Mouse (Mus musculus): ENCODE measurements around the gene Sec62. TPM values are rescaled to one million over a fixed set of nuclear protein-coding genes. Genes with fewer than 3 reads are reported as not detected.

Gene Sec62
- total and polyA plus RNA-seq, 2 experiments from 2014 or later: 66.7 to 92.8 TPM

DNA sequence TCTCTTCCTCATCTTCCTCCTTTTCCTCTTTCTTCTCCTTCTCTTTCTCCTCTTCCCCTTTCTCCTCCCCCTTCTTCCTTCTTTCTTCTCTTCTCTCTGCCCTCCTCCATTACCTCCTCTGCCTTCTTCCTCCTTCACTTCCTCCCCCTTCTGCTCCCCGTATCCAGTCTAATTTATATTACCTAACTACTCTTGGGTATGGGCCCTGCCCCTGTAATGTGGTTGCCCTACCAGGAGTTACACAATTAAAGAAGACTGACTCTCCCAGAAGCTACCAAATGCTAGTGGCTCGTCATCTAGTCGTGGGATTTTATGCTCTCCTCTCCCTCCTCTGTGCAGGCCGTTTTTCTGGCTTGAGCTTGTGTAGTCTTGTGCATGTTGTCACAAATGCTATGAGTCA, 68.0 kb downstream of the Sec62 start:
- no peaks in the 10 kb centered on the region for H3K27me3 ChIP-seq (ENCODE audit: insufficient read depth, low read length)
- ATAC-seq (no peak), DNase-seq (no peak)
- no peaks in the 10 kb centered on the region for H3K9me3 ChIP-seq (ENCODE audit: low read length)
- H3K4me3 ChIP-seq (ENCODE audit: low read depth, low read length): no peak overlapping the region
- WGBS: 87% methylated on average over 4 of the region's 4 CpGs
- no peak overlapping the region for H3K9ac ChIP-seq
- no peaks in the 10 kb centered on the region for H3K36me3 ChIP-seq (ENCODE audit: insufficient read depth)
- no peak overlapping the region for H3K4me2 ChIP-seq (ENCODE audit: low read depth)
- TF ChIP-seq CTCF (IDR thresholded peaks at IDR 0.05; ENCODE audit: low read depth): no peak
- no peak overlapping the region for H3K27ac ChIP-seq (ENCODE audit: low read depth, low read length)
- H3K4me1 ChIP-seq (ENCODE audit: insufficient read depth): no peaks in the 10 kb centered on the region

GRCm38 (mm10) chr3:30863712-30864435, 71.2 kb downstream of the Sec62 start:
- no peak for TF ChIP-seq CTCF (IDR thresholded peaks at IDR 0.05; ENCODE audit: low read depth)
- ATAC-seq: no peak
- no peak overlapping the region for H3K27ac ChIP-seq (ENCODE audit: low read depth, low read length)
- no peaks in the 10 kb centered on the region for H3K4me1 ChIP-seq (ENCODE audit: insufficient read depth)
- H3K4me2 ChIP-seq (ENCODE audit: low read depth): no peak overlapping the region
- no peak overlapping the region for H3K9ac ChIP-seq
- no peaks in the 10 kb centered on the region for H3K9me3 ChIP-seq (ENCODE audit: low read length)
- DNase-seq: no peak
- WGBS: 78% methylated on average over 5 of the region's 5 CpGs
- no peaks in the 10 kb centered on the region for H3K27me3 ChIP-seq (ENCODE audit: insufficient read depth, low read length)
- no peaks in the 10 kb centered on the region for H3K36me3 ChIP-seq (ENCODE audit: insufficient read depth)
- H3K4me3 ChIP-seq (ENCODE audit: low read depth, low read length): no peak overlapping the region

GRCm38 (mm10) chr3:30864640-30865039, 72.0 kb downstream of the Sec62 start:
- 80% methylated on average over 1 of the region's 1 CpGs for WGBS
- ATAC-seq: no peak
- DNase-seq: no peak
- Histone ChIP-seq H3K27ac (ENCODE audit: low read depth, low read length) (no peak overlapping the region), H3K9me3 (ENCODE audit: low read length) (no peaks in the 10 kb centered on the region), H3K4me1 (ENCODE audit: insufficient read depth) (no peaks in the 10 kb centered on the region), H3K4me2 (ENCODE audit: low read depth) (no peak overlapping the region), H3K9ac (no peak overlapping the region), H3K27me3 (ENCODE audit: insufficient read depth, low read length) (no peaks in the 10 kb centered on the region), H3K4me3 (ENCODE audit: low read depth, low read length) (no peak overlapping the region), H3K36me3 (ENCODE audit: insufficient read depth) (no peaks in the 10 kb centered on the region)
- no peak for TF ChIP-seq CTCF (IDR thresholded peaks at IDR 0.05; ENCODE audit: low read depth)

GRCm38 (mm10) chr3:30868176-30868575, 75.5 kb downstream of the Sec62 start:
- ATAC-seq: no peak
- 80% methylated on average over 5 of the region's 5 CpGs for WGBS
- H3K4me1 ChIP-seq (ENCODE audit: insufficient read depth): no peaks in the 10 kb centered on the region
- no peak overlapping the region for H3K9ac ChIP-seq
- no peak for TF ChIP-seq CTCF (IDR thresholded peaks at IDR 0.05; ENCODE audit: low read depth)
- no peak overlapping the region for H3K4me2 ChIP-seq (ENCODE audit: low read depth)
- H3K4me3 ChIP-seq (ENCODE audit: low read depth, low read length): no peak overlapping the region
- H3K36me3 ChIP-seq (ENCODE audit: insufficient read depth): no peaks in the 10 kb centered on the region
- no peaks in the 10 kb centered on the region for H3K27me3 ChIP-seq (ENCODE audit: insufficient read depth, low read length)
- H3K9me3 ChIP-seq (ENCODE audit: low read length): no peaks in the 10 kb centered on the region
- H3K27ac ChIP-seq (ENCODE audit: low read depth, low read length): no peak overlapping the region
- no peak for DNase-seq

GRCm38 (mm10) chr3:30868625-30869024, 76.0 kb downstream of the Sec62 start:
- H3K27me3 ChIP-seq (ENCODE audit: insufficient read depth, low read length): no peaks in the 10 kb centered on the region
- WGBS: 74% methylated on average over 5 of the region's 5 CpGs
- no peak overlapping the region for H3K4me3 ChIP-seq (ENCODE audit: low read depth, low read length)

DNA sequence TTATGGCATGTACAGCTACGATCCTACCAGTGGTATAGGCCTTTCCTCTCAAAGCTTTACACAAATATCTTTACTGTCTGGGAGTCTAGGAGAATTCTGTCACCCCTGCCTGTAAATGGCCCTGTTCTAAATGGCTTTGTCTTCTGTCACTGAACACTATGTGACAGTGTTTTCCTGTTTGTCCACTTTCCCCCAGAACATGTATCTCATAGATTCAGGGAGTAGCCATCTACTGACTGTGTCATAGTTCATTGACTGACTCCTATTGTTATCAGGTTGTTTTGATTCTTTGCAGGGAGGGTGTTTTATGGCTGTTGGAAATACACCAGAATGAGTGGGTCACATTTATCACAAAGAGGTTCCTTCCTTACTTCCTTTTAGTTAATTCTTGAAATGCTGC, 77.3 kb downstream of the Sec62 start:
- Histone ChIP-seq H3K4me2 (ENCODE audit: low read depth) (no peak overlapping the region), H3K9ac (no peak overlapping the region), H3K4me1 (ENCODE audit: insufficient read depth) (no peaks in the 10 kb centered on the region), H3K4me3 (ENCODE audit: low read depth, low read length) (no peak overlapping the region), H3K36me3 (ENCODE audit: insufficient read depth) (no peaks in the 10 kb centered on the region), H3K9me3 (ENCODE audit: low read length) (no peaks in the 10 kb centered on the region), H3K27me3 (ENCODE audit: insufficient read depth, low read length) (no peaks in the 10 kb centered on the region), H3K27ac (ENCODE audit: low read depth, low read length) (no peak overlapping the region)
- TF ChIP-seq CTCF (IDR thresholded peaks at IDR 0.05; ENCODE audit: low read depth): no peak
- 95% methylated on average over 1 of the region's 1 CpGs for WGBS
- DNase-seq: no peak
- no peak for ATAC-seq

More at GRCm38 (mm10) chr3:30868625-30869024, 76.0 kb downstream of the Sec62 start:
- TF ChIP-seq CTCF (IDR thresholded peaks at IDR 0.05; ENCODE audit: low read depth): no peak
- Histone ChIP-seq H3K27ac (ENCODE audit: low read depth, low read length) (no peak overlapping the region), H3K9me3 (ENCODE audit: low read length) (no peaks in the 10 kb centered on the region), H3K36me3 (ENCODE audit: insufficient read depth) (no peaks in the 10 kb centered on the region), H3K4me2 (ENCODE audit: low read depth) (no peak overlapping the region), H3K9ac (no peak overlapping the region), H3K4me1 (ENCODE audit: insufficient read depth) (no peaks in the 10 kb centered on the region)
- ATAC-seq (no peak), DNase-seq (no peak)

Other genes with a start within 250 kb of the Sec62 start
- gene Mecom, start 244.9 kb upstream of the Sec62 start, total RNA-seq (2014; rRNA removed): 3.2 and 3.9 TPM in 2 replicates
- gene Mecom, start 244.9 kb upstream of the Sec62 start, polyA plus RNA-seq (2015; fragmentation: Nextera tagmentation; extraction: Ambion mirVana): 1.9 TPM in 2 replicates
- 0.14 and 0.54 TPM in 2 replicates for gene Actrt3, start 192.9 kb upstream of the Sec62 start, total RNA-seq (2014; rRNA removed)
- 0.54 and 0.58 TPM in 2 replicates for gene Actrt3, start 192.9 kb upstream of the Sec62 start, polyA plus RNA-seq (2015; fragmentation: Nextera tagmentation; extraction: Ambion mirVana)
- 28.0 and 31.0 TPM in 2 replicates for gene Mynn, start 190.8 kb upstream of the Sec62 start, total RNA-seq (2014; rRNA removed)
- gene Mynn, start 190.8 kb upstream of the Sec62 start, polyA plus RNA-seq (2015; fragmentation: Nextera tagmentation; extraction: Ambion mirVana): 17.2 and 21.1 TPM in 2 replicates
- gene Lrriq4, start 148.4 kb upstream of the Sec62 start, total RNA-seq (2014; rRNA removed): not detected in 2 replicates
- not detected in 2 replicates for gene Lrriq4, start 148.4 kb upstream of the Sec62 start, polyA plus RNA-seq (2015; fragmentation: Nextera tagmentation; extraction: Ambion mirVana)
- gene Lrrc34, start 145.0 kb upstream of the Sec62 start, total RNA-seq (2014; rRNA removed): 1.7 and 2.1 TPM in 2 replicates
- gene Lrrc34, start 145.0 kb upstream of the Sec62 start, polyA plus RNA-seq (2015; fragmentation: Nextera tagmentation; extraction: Ambion mirVana): 1.6 and 1.7 TPM in 2 replicates
- not detected in 2 replicates for gene Lrrc31, start 93.0 kb upstream of the Sec62 start, total RNA-seq (2014; rRNA removed)
- gene Lrrc31, start 93.0 kb upstream of the Sec62 start, polyA plus RNA-seq (2015; fragmentation: Nextera tagmentation; extraction: Ambion mirVana): not detected in 2 replicates
- 0.33 and 0.38 TPM in 2 replicates for gene Samd7, start 46.6 kb upstream of the Sec62 start, total RNA-seq (2014; rRNA removed)
- gene Samd7, start 46.6 kb upstream of the Sec62 start, polyA plus RNA-seq (2015; fragmentation: Nextera tagmentation; extraction: Ambion mirVana): 0.04 and 0.11 TPM in 2 replicates
- 0.08 and 1.5 TPM in 2 replicates for gene Gpr160, start 63.1 kb downstream of the Sec62 start, total RNA-seq (2014; rRNA removed)
- gene Gpr160, start 63.1 kb downstream of the Sec62 start, polyA plus RNA-seq (2015; fragmentation: Nextera tagmentation; extraction: Ambion mirVana): 1.5 and 3.1 TPM in 2 replicates
- 19.8 and 26.2 TPM in 2 replicates for gene Phc3, start 176.5 kb downstream of the Sec62 start, total RNA-seq (2014; rRNA removed)
- 3.4 and 6.0 TPM in 2 replicates for gene Phc3, start 176.5 kb downstream of the Sec62 start, polyA plus RNA-seq (2015; fragmentation: Nextera tagmentation; extraction: Ambion mirVana)
- 37.6 and 41.6 TPM in 2 replicates for gene Prkci, start 202.9 kb downstream of the Sec62 start, total RNA-seq (2014; rRNA removed)
- gene Prkci, start 202.9 kb downstream of the Sec62 start, polyA plus RNA-seq (2015; fragmentation: Nextera tagmentation; extraction: Ambion mirVana): 13.6 and 19.5 TPM in 2 replicates